Comparison of ENCODE assay signal across 16 mouse cellular contexts in the genomic region with DNA sequence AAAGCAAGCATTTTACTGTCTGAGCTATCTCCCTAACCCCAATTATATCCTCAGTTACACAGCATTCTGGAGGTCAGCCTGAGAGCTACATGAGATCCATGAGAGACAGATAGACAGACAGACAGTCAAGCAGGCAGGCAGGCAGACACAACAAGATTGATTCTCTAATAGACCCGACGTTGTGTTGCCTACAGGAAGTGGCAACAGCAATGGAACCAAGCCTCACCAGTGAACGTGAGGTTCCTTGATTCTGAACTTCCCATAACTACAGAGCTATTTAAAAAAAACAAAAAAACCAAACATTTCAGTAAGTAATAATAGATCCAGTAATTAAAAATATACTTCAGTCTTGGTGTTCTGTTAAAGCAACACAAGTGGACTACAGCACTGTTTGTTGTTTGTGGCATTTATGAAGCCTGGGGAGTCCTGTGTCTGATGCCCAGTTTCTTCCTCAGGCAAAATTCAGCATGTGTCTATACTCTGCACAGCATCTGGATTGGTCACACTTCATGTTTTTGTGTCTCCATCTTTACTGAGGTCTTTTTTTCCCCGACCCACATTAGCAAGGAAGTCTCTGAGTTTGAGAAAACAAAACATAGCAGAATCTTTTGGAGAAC. TPM values are rescaled to one million over a fixed set of nuclear protein-coding genes. Genes with fewer than 3 reads are reported as not detected.
DNase-seq lines count a peak whose midpoint lies in the region; ATAC-seq and TF ChIP-seq lines count a peak whose summit lies in the region.
"Had no signal": no experiment of that assay in that cellular context is flagged by ENCODE, and none has a peak within 500 bp of the region (broad histone marks: within the 10 kb centered on the region; RNA-seq: fewer than 3 reads in every experiment).

No protein-coding gene starts in this region.

- H3K79me2 ChIP-seq in CH12.LX (replicated peaks; ENCODE audit: control insufficient read depth, extremely low read depth, insufficient read depth, poor library complexity, severe bottlenecking): peaks cover 8% of the 10 kb centered on the region; the same call in 1 of the 2 replicates

- no peak for TF ChIP-seq POLR2A in CH12.LX (IDR thresholded peaks at IDR 0.05; ENCODE audit: low read depth, low read length)

- WGBS in heart, embryonic 11.5 days (ENCODE audit: insufficient replicate concordance): 51% methylated on average over 4 of the region's 4 CpGs

- H3K36me3 ChIP-seq in CH12.LX (replicated peaks in 1 of 2; ENCODE audit: control insufficient read depth in 1 of 2, insufficient read depth in 1 of 2, low read length in 1 of 2): peaks cover 0 to 2% of the 10 kb centered on the region in 2 experiments
- H3K36me3 ChIP-seq in megakaryocyte, embryonic 14.5 days (replicated peaks; ENCODE audit: low read length): peaks cover 6% of the 10 kb centered on the region
- no peaks in the 10 kb centered on the region for H3K36me3 ChIP-seq in heart, embryonic 11.5 days (ENCODE audit: control insufficient read depth, insufficient read depth, low read length)
- H3K36me3 ChIP-seq: embryonic facial prominence, embryonic 12.5 days; forebrain, embryonic 10.5 days; midbrain, embryonic 12.5 days; neural tube, embryonic 12.5 days had no signal

- H3K4me1 ChIP-seq in CH12.LX (ENCODE audit: control insufficient read depth in 1 of 2, insufficient read depth in 2 of 2): peaks cover 24 to 64% of the 10 kb centered on the region in 2 experiments
- peaks cover 94% of the 10 kb centered on the region for H3K4me1 ChIP-seq in megakaryocyte, embryonic 14.5 days
- peaks cover 15% of the 10 kb centered on the region for H3K4me1 ChIP-seq in heart, embryonic 11.5 days (ENCODE audit: control insufficient read depth, insufficient read depth, low read length)
- H3K4me1 ChIP-seq: forebrain, embryonic 10.5 days; midbrain, embryonic 12.5 days; neural tube, embryonic 12.5 days had no signal

- no peak overlapping the region for H3K27ac ChIP-seq in CH12.LX (ENCODE audit: insufficient read depth, low read depth)
- no peak overlapping the region for H3K27ac ChIP-seq in heart, embryonic 11.5 days (ENCODE audit: low read depth, low read length)
- H3K27ac ChIP-seq: embryonic facial prominence, embryonic 12.5 days; forebrain, embryonic 10.5 days; midbrain, embryonic 12.5 days; neural tube, embryonic 12.5 days had no signal

- H3K4me3 ChIP-seq in CH12.LX (replicated peaks in 1 of 3; ENCODE audit: low read depth in 2 of 3, low read length in 2 of 3, poor library complexity in 1 of 3): no peak overlapping the region
- peak overlapping the region; percentile 88 for H3K4me3 ChIP-seq in megakaryocyte, embryonic 14.5 days (replicated peaks)
- no peak overlapping the region for H3K4me3 ChIP-seq in heart, embryonic 11.5 days (ENCODE audit: low read depth, low read length)
- H3K4me3 ChIP-seq: embryonic facial prominence, embryonic 12.5 days; forebrain, embryonic 10.5 days; midbrain, embryonic 12.5 days; neural tube, embryonic 12.5 days had no signal

- TF ChIP-seq RAD21 in CH12.LX (IDR thresholded peaks at IDR 0.05; ENCODE audit: low read depth, low read length): no peak

- no peaks in the 10 kb centered on the region for H3K27me3 ChIP-seq in CH12.LX (replicated peaks)
- no peaks in the 10 kb centered on the region for H3K27me3 ChIP-seq in megakaryocyte, embryonic 14.5 days (replicated peaks)
- H3K27me3 ChIP-seq in heart, embryonic 11.5 days (ENCODE audit: control insufficient read depth, insufficient read depth, low read length): no peaks in the 10 kb centered on the region
- H3K27me3 ChIP-seq: embryonic facial prominence, embryonic 12.5 days; midbrain, embryonic 12.5 days; neural tube, embryonic 12.5 days had no signal

- peak; percentile 52 for DNase-seq in 416B (ENCODE audit: low read depth)
- DNase-seq in CH12.LX (ENCODE audit: extremely low read depth): no peak
- peak; percentile 61 for DNase-seq in induced T-regulatory cell, adult 2 months (ENCODE audit: low read depth)
- DNase-seq in left cerebral cortex, adult 9 months (ENCODE audit: low spot score in 2 of 2): no peak
- no peak for DNase-seq in urinary bladder, postnatal 25 days (ENCODE audit: low spot score)
- DNase-seq: cerebellum, postnatal 14 days; heart, adult 18-20 months; kidney, adult 2 months; kidney, postnatal 36 days had no signal

- H3K9me3 ChIP-seq in CH12.LX (replicated peaks; ENCODE audit: low read length): no peaks in the 10 kb centered on the region
- H3K9me3 ChIP-seq in megakaryocyte, embryonic 14.5 days: no peaks in the 10 kb centered on the region
- H3K9me3 ChIP-seq in heart, embryonic 11.5 days (replicated peaks; ENCODE audit: control insufficient read depth, low read length): no peaks in the 10 kb centered on the region
- H3K9me3 ChIP-seq: embryonic facial prominence, embryonic 12.5 days; forebrain, embryonic 10.5 days; midbrain, embryonic 12.5 days; neural tube, embryonic 12.5 days had no signal

- TF ChIP-seq CTCF in CH12.LX (conservative IDR thresholded peaks at IDR 0.05 in 1 of 2, IDR thresholded peaks at IDR 0.05 in 1 of 2; ENCODE audit: low read depth in 2 of 2, low read length in 2 of 2): no peak

- no peak for ATAC-seq in heart, embryonic 11.5 days (replicated peaks; ENCODE audit: insufficient number of reproducible peaks, low FRiP score, low TSS enrichment)
- ATAC-seq: lung, postnatal 0 days had no signal

- peak overlapping the region; percentile 44 for H3K4me2 ChIP-seq in CH12.LX (ENCODE audit: insufficient read depth, low read depth, poor library complexity, severe bottlenecking)
- no peak overlapping the region for H3K4me2 ChIP-seq in heart, embryonic 11.5 days
- H3K4me2 ChIP-seq: embryonic facial prominence, embryonic 12.5 days; midbrain, embryonic 12.5 days; neural tube, embryonic 12.5 days had no signal

- dilution Hi-C loops in CH12.LX (cut with MboI; ENCODE audit: extremely low pct_ligation_motif_present, extremely low pct_unique_long_range_greater_than_20kb, low sequenced_read_pairs): no loop called here

- H3K9ac ChIP-seq in CH12.LX (ENCODE audit: insufficient read depth, low read depth): peak overlapping the region; percentile 45
- no peak overlapping the region for H3K9ac ChIP-seq in heart, embryonic 11.5 days (ENCODE audit: low read depth, low read length)
- H3K9ac ChIP-seq: embryonic facial prominence, embryonic 12.5 days; midbrain, embryonic 12.5 days; neural tube, embryonic 12.5 days had no signal

- TF ChIP-seq EP300 in CH12.LX (IDR thresholded peaks at IDR 0.05; ENCODE audit: low read length): no peak

- in situ Hi-C loops in CH12.LX (cut with MboI; ENCODE audit: low pct_ligation_motif_present, low pct_unique_long_range_greater_than_20kb, low sequenced_read_pairs): no loop called here

TF ChIP-seq in CH12.LX, 34 proteins besides CTCF, POLR2A, EP300 and RAD21:
- TF ChIP-seq GABPA (IDR thresholded peaks at IDR 0.05; ENCODE audit: insufficient replicate concordance, low read depth, low read length) (no peak), ELF1 (IDR thresholded peaks at IDR 0.05; ENCODE audit: low read depth, low read length) (peak; percentile 29; the same call in 1 of the 2 replicates), SMC3 (IDR thresholded peaks at IDR 0.05; ENCODE audit: low read depth, low read length) (no peak), SIN3A (IDR thresholded peaks at IDR 0.05; ENCODE audit: low read length) (no peak), ETS1 (conservative IDR thresholded peaks at IDR 0.05; ENCODE audit: low read depth, low read length) (no peak), JUN (IDR thresholded peaks at IDR 0.05; ENCODE audit: insufficient read depth, low read depth, low read length) (no peak), ZNF384 (IDR thresholded peaks at IDR 0.05; ENCODE audit: low read depth, low read length) (peak; percentile 38; the same call in 1 of the 2 replicates), CHD2 (IDR thresholded peaks at IDR 0.05; ENCODE audit: low read length) (no peak), KAT2A (IDR thresholded peaks at IDR 0.05; ENCODE audit: insufficient replicate concordance, low read length) (no peak), POLR2AphosphoS2 (IDR thresholded peaks at IDR 0.05; ENCODE audit: low read depth, low read length) (no peak)

RNA-seq across cellular contexts. Expression of a gene that starts 19.9 kb away (rescaled TPM):
- total RNA-seq in CH12.LX (2012; rRNA removed) (4.2 and 5.6 TPM in 2 replicates), CH12.LX (2014; rRNA removed) (6.5 and 7.8 TPM in 2 replicates)
- polyA plus RNA-seq in CH12.LX (2012; ENCODE audit: insufficient read length, low read depth): 14.2 and 25.4 TPM in 2 replicates
- 0.94 TPM in 1 of 2 replicates, not detected in the other for polyA plus RNA-seq in megakaryocyte, embryonic 14.5 days (2012; ENCODE audit: insufficient read depth, low replicate concordance)
- polyA plus RNA-seq in heart, embryonic 11.5 days (2014; fragmentation: Nextera tagmentation; extraction: Ambion mirVana): 20.0 and 20.6 TPM in 2 replicates

Comparison
In these comparisons a context has a peak if more than half of its experiments do, and no peak if none do; other contexts are left out.
1. DNase-seq: peak in 416B (single experiment) and induced T-regulatory cell, adult 2 months (single experiment); none in CH12.LX (single experiment), left cerebral cortex, adult 9 months (0 of 2) and urinary bladder, postnatal 25 days (single experiment).